Mouse (Mus musculus): ENCODE results near the gene Rffl. TPM values are rescaled to one million over a fixed set of nuclear protein-coding genes. Genes with fewer than 3 reads are reported as not detected.
A peak's percentile ranks its signal among the peaks of the same experiment; 100 is the strongest.

Rffl gene
- polyA plus RNA-seq, 1 experiment from 2014 or later = 17.9 TPM

DNA sequence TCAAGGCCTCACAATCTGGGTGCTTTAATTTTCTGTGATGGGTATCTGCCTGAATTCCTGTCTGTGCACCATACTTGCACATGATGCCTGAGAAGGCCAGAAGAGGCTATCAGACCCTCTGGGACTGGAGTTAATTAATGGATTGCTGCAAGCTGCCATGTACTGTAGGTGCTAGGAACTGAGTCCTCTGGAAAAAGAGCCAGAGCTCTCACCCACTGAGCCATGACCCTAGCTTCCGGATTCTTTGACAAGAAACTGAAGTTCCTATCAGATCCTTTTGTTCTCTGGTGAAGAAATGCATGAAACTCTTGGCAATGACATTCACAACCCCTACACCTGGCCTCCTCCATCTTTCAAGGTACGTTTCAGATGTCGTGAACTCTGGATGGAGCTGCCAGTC, 24.1 kb downstream of the Rffl start:
- Histone ChIP-seq H3K27me3 (ENCODE audit: control insufficient read depth, insufficient read depth, low read length) (no peaks in the 10 kb centered on the region), H3K9me3 (ENCODE audit: control insufficient read depth, low read depth, low read length) (no peaks in the 10 kb centered on the region), H3K4me2 (replicated peaks; ENCODE audit: low read depth, low read length) (no peak overlapping the region), H3K36me3 (ENCODE audit: control insufficient read depth, insufficient read depth, low read length) (no peaks in the 10 kb centered on the region), H3K9ac (replicated peaks; ENCODE audit: low read depth, low read length) (no peak overlapping the region), H3K4me3 (ENCODE audit: low read depth, low read length) (no peak overlapping the region), H3K4me1 (ENCODE audit: control insufficient read depth, insufficient read depth, low read length) (peaks cover 8% of the 10 kb centered on the region; the same call in 1 of the 2 replicates), H3K27ac (ENCODE audit: low read length) (no peak overlapping the region)
- 78% methylated on average over 3 of the region's 3 CpGs for WGBS
- no peak for ATAC-seq (ENCODE audit: insufficient number of reproducible peaks, insufficient read depth, low FRiP score, low read depth)

DNA sequence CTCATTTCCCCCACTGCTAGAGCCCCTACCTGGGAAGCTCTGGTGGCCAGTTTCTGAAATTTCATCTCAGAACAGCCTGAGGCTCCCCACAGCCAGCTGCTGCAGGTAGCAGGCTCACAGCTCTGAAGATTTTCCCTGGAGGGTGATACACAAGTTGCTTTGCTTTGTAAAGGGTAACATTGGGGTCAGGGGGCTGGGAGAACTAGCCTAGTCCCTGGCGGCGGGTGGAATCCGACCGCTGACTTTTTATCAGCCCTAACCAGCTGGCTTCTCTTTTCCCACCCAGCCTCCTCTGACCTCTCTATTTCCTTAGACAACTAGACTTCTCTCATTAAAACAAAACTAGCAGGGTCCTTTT, 25.0 kb downstream of the Rffl start:
- peak; percentile 54; the same call in 1 of the 2 replicates for ATAC-seq (ENCODE audit: insufficient number of reproducible peaks, insufficient read depth, low FRiP score, low read depth)
- peaks cover 8% of the 10 kb centered on the region; the same call in 1 of the 2 replicates for H3K4me1 ChIP-seq (ENCODE audit: control insufficient read depth, insufficient read depth, low read length)
- H3K9ac ChIP-seq (replicated peaks; ENCODE audit: low read depth, low read length) = no peak overlapping the region
- H3K27me3 ChIP-seq (ENCODE audit: control insufficient read depth, insufficient read depth, low read length) = no peaks in the 10 kb centered on the region
- H3K9me3 ChIP-seq (ENCODE audit: control insufficient read depth, low read depth, low read length) = no peaks in the 10 kb centered on the region
- H3K4me3 ChIP-seq (ENCODE audit: low read depth, low read length) = no peak overlapping the region
- peak overlapping the region; percentile 26; the same call in 1 of the 2 replicates for H3K4me2 ChIP-seq (replicated peaks; ENCODE audit: low read depth, low read length)
- 19% methylated on average over 4 of the region's 4 CpGs for WGBS
- H3K36me3 ChIP-seq (ENCODE audit: control insufficient read depth, insufficient read depth, low read length) = no peaks in the 10 kb centered on the region
- H3K27ac ChIP-seq (ENCODE audit: low read length) = peak overlapping the region; percentile 30; the same call in 1 of the 2 replicates

DNA sequence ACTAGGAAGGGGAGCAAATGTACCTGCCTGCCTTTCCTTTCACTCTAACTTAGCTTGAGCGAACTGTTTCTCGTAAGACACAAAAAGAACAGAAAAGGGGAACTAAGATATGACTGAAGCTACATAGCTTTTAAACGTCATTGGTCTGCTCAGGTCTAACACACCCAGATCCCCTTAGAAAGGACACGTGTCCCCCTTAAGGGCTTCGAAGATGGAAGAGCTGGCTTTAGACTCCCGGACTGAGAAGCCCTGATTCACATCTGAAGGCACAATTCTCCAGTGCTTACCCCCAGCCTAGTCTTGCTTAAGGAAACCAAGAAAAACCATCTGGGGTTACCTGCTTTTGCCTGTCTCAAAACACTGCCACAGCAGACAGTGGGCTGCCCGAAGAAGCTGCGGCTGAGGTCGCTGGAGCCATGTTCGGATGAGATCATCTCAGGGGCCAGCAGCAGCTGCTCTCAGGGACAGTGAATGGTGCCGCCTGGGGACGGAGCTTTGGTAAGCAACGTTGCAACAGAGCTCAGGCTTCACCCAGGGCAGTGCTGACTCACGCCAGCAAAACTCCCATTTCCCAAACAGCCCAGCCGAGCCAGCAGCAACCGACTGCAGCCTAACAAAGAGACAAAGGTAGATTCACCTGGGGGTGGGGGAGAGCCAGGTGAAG, 25.5 kb downstream of the Rffl start:
- Histone ChIP-seq H3K4me1 (ENCODE audit: control insufficient read depth, insufficient read depth, low read length) (peaks cover 8% of the 10 kb centered on the region; the same call in 1 of the 2 replicates), H3K9ac (replicated peaks; ENCODE audit: low read depth, low read length) (no peak overlapping the region), H3K9me3 (ENCODE audit: control insufficient read depth, low read depth, low read length) (no peaks in the 10 kb centered on the region), H3K4me2 (replicated peaks; ENCODE audit: low read depth, low read length) (peak overlapping the region; percentile 26; the same call in 1 of the 2 replicates), H3K4me3 (ENCODE audit: low read depth, low read length) (no peak overlapping the region; the same call in 1 of the 2 replicates), H3K36me3 (ENCODE audit: control insufficient read depth, insufficient read depth, low read length) (no peaks in the 10 kb centered on the region), H3K27ac (ENCODE audit: low read length) (peak overlapping the region; percentile 30; the same call in 1 of the 2 replicates), H3K27me3 (ENCODE audit: control insufficient read depth, insufficient read depth, low read length) (no peaks in the 10 kb centered on the region)
- peak; percentile 88 for ATAC-seq (ENCODE audit: insufficient number of reproducible peaks, insufficient read depth, low FRiP score, low read depth)
- WGBS = 26% methylated on average over 16 of the region's 16 CpGs

DNA sequence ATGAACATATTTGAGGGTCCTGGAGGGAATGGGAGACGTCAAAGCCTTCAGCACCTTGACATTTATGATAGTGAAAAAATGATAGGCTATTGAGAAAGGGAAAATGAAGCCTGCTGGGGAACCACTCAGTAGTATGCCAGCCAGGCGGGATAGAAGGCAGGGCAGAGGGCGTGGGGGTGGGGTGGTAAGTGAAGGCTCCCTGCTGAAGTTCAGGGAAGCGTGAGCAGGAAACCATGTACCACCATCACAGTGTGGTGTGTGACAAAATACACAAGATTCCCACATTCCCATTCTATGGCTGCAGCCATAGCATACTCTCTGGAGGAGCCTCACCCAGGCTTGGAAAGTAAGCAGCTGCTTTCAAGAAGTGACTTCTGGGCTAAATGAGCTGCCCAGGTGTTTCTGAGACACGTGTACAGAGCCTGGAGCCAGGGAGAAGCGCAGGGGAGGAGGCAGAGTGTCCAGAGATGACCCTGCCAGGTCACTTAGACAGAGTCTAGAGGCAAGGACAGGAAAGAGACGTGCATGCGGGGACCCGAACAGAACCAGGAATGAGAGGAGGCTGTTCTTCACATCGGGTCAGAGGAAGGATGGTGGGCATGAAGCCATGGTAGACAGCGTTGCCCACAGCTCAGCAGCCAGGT, 26.1 kb downstream of the Rffl start:
- Histone ChIP-seq H3K36me3 (ENCODE audit: control insufficient read depth, insufficient read depth, low read length) (no peaks in the 10 kb centered on the region), H3K27ac (ENCODE audit: low read length) (no peak overlapping the region), H3K9ac (replicated peaks; ENCODE audit: low read depth, low read length) (no peak overlapping the region), H3K9me3 (ENCODE audit: control insufficient read depth, low read depth, low read length) (no peaks in the 10 kb centered on the region), H3K4me1 (ENCODE audit: control insufficient read depth, insufficient read depth, low read length) (peaks cover 8% of the 10 kb centered on the region; the same call in 1 of the 2 replicates), H3K4me3 (ENCODE audit: low read depth, low read length) (no peak overlapping the region), H3K27me3 (ENCODE audit: control insufficient read depth, insufficient read depth, low read length) (no peaks in the 10 kb centered on the region), H3K4me2 (replicated peaks; ENCODE audit: low read depth, low read length) (no peak overlapping the region)
- WGBS = 68% methylated on average over 11 of the region's 11 CpGs
- ATAC-seq (ENCODE audit: insufficient number of reproducible peaks, insufficient read depth, low FRiP score, low read depth) = no peak

DNA sequence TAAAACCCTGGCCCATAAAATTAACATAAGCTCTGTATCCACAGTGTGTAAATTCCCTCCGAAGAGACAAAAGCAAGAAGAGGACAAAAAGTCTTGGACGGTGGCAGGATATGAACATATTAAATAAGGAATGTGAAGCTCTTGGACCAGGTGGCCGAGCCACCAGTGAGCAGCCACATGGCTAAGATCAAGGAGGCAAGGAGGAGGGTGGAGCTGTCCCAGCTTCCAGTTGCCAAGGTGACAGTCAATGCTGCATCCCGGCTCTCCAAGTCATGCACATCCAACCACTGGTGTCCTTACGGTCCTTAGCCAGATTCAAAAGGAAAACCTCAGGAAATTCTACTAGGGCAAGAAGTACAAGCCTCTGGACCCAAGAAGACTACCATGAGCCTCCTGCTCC, 32.5 kb downstream of the Rffl start:
- no peak overlapping the region for H3K9ac ChIP-seq (replicated peaks; ENCODE audit: low read depth, low read length)
- no peak overlapping the region for H3K4me3 ChIP-seq (ENCODE audit: low read depth, low read length)
- no peak overlapping the region for H3K4me2 ChIP-seq (replicated peaks; ENCODE audit: low read depth, low read length)
- no peak for ATAC-seq (ENCODE audit: insufficient number of reproducible peaks, insufficient read depth, low FRiP score, low read depth)
- 53% methylated on average over 5 of the region's 5 CpGs for WGBS
- H3K36me3 ChIP-seq (ENCODE audit: control insufficient read depth, insufficient read depth, low read length) = no peaks in the 10 kb centered on the region
- no peak overlapping the region for H3K27ac ChIP-seq (ENCODE audit: low read length)
- no peaks in the 10 kb centered on the region for H3K9me3 ChIP-seq (ENCODE audit: control insufficient read depth, low read depth, low read length)
- no peaks in the 10 kb centered on the region for H3K4me1 ChIP-seq (ENCODE audit: control insufficient read depth, insufficient read depth, low read length)
- no peaks in the 10 kb centered on the region for H3K27me3 ChIP-seq (ENCODE audit: control insufficient read depth, insufficient read depth, low read length)

DNA sequence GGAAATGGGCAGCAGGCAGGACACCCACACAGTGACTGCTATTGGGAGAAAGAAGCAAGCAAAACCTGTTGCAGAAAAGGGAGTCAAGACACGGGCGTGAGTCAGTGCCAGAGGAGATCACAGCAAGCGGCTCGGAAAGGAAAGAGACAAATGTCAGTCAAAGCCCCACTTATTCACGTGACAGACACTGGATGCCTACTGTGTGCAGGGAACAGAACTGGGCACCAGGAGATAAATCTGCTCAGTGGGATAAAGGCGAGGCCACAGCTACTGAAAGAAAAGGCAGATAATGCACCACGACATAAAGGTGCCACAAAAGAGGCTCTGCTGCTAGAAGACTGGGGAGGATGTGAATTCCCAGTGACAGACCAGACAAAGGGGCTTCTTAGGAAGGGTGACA, 33.2 kb downstream of the Rffl start:
- no peak for ATAC-seq (ENCODE audit: insufficient number of reproducible peaks, insufficient read depth, low FRiP score, low read depth)
- no peak overlapping the region for H3K4me3 ChIP-seq (ENCODE audit: low read depth, low read length)
- H3K9me3 ChIP-seq (ENCODE audit: control insufficient read depth, low read depth, low read length) = no peaks in the 10 kb centered on the region
- H3K4me1 ChIP-seq (ENCODE audit: control insufficient read depth, insufficient read depth, low read length) = no peaks in the 10 kb centered on the region
- H3K4me2 ChIP-seq (replicated peaks; ENCODE audit: low read depth, low read length) = no peak overlapping the region
- no peaks in the 10 kb centered on the region for H3K36me3 ChIP-seq (ENCODE audit: control insufficient read depth, insufficient read depth, low read length)
- no peak overlapping the region for H3K27ac ChIP-seq (ENCODE audit: low read length)
- WGBS = 72% methylated on average over 7 of the region's 7 CpGs
- no peak overlapping the region for H3K9ac ChIP-seq (replicated peaks; ENCODE audit: low read depth, low read length)
- H3K27me3 ChIP-seq (ENCODE audit: control insufficient read depth, insufficient read depth, low read length) = no peaks in the 10 kb centered on the region

DNA sequence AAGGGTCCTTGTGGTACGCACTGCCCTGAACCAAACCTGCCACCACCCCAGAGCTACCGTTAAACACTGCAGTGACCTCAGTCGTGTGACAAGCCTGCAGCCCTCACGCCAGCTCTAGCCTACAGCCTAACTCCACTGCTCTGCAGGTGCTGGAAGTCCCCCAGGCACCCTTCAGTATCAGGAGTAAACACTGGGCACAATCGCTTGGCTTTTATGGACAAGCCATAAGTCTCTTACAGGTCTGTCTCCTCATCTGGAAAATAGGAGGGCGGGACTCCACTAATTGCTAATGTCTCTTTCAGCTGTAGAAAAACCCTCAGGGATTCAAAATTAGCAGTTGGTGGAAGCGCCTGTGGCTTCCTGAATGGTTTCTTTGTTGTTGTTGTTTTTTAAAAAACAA, 33.8 kb downstream of the Rffl start:
- H3K27me3 ChIP-seq (ENCODE audit: control insufficient read depth, insufficient read depth, low read length) = no peaks in the 10 kb centered on the region
- H3K4me2 ChIP-seq (replicated peaks; ENCODE audit: low read depth, low read length) = no peak overlapping the region
- no peaks in the 10 kb centered on the region for H3K4me1 ChIP-seq (ENCODE audit: control insufficient read depth, insufficient read depth, low read length)

DNA sequence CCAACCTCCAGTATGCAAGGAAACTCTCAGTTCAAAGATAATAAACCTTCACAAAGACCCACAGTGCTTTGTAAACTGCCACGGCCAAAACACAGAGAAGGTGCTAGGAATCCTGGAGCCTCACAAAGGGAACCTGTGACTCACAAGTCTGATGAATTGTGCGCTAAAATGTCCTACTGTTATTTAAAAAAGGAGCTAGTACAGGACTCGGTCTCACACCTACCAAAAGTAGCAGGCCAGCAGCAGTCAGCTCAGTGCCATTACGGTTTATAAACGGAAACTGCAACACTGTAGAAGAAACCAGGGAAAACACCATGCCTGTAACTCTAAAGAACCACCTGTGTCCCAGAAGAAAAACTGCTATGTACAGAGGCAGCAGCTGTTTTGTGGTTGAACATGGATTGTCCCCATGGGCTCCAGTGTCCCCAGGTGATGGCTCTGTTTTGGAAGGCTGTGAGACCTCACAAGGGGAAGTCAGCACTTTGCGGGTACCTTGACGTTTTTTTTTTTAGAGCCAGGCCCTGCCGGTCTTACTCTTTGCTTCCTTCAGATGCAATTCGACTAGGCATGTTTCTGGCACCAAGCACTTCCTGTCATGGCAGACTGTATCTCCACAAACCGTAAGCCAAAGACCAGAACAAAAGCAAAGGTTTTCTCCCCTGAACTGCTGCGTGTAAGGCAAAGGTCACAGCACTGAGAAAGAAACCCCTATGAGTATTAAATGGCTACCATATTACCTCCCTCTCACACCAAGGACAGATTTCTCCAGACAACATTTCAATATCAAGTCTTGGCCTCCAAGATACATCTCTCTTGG, 35.2 kb downstream of the Rffl start:
- H3K36me3 ChIP-seq (ENCODE audit: control insufficient read depth, insufficient read depth, low read length) = no peaks in the 10 kb centered on the region
- no peak overlapping the region for H3K4me3 ChIP-seq (ENCODE audit: low read depth, low read length)
- no peak for ATAC-seq (ENCODE audit: insufficient number of reproducible peaks, insufficient read depth, low FRiP score, low read depth)
- H3K4me2 ChIP-seq (replicated peaks; ENCODE audit: low read depth, low read length) = no peak overlapping the region
- peaks cover 9% of the 10 kb centered on the region; the same call in 1 of the 2 replicates for H3K4me1 ChIP-seq (ENCODE audit: control insufficient read depth, insufficient read depth, low read length)
- no peak overlapping the region for H3K9ac ChIP-seq (replicated peaks; ENCODE audit: low read depth, low read length)
- WGBS = 71% methylated on average over 11 of the region's 11 CpGs
- H3K9me3 ChIP-seq (ENCODE audit: control insufficient read depth, low read depth, low read length) = no peaks in the 10 kb centered on the region
- H3K27ac ChIP-seq (ENCODE audit: low read length) = no peak overlapping the region
- H3K27me3 ChIP-seq (ENCODE audit: control insufficient read depth, insufficient read depth, low read length) = no peaks in the 10 kb centered on the region

More for the DNA sequence above, 33.8 kb downstream of the Rffl start:
- WGBS = 62% methylated on average over 7 of the region's 7 CpGs
- no peak overlapping the region for H3K27ac ChIP-seq (ENCODE audit: low read length)
- ATAC-seq (ENCODE audit: insufficient number of reproducible peaks, insufficient read depth, low FRiP score, low read depth) = 0 out of 2 replicates have a peak, but pooled peaks have one; percentile 23
- H3K9ac ChIP-seq (replicated peaks; ENCODE audit: low read depth, low read length) = no peak overlapping the region
- H3K36me3 ChIP-seq (ENCODE audit: control insufficient read depth, insufficient read depth, low read length) = no peaks in the 10 kb centered on the region
- H3K4me3 ChIP-seq (ENCODE audit: low read depth, low read length) = no peak overlapping the region
- H3K9me3 ChIP-seq (ENCODE audit: control insufficient read depth, low read depth, low read length) = no peaks in the 10 kb centered on the region

All from stomach, embryonic 14.5 days (tissue).